Mouse (Mus musculus) cerebellum, postnatal 25 days (tissue): ENCODE measurements around the gene Zdhhc17.

Source experiments
- DNase-seq, 2 experiments: peaks; one replicate each; pipeline ENCODE4 v3.0.0; 2021; ENCODE audit warnings: mixed read lengths in 2 of 2

Zdhhc17 gene

GRCm38 (mm10) chr10:111009641-111010479 lies at the start of gene Zdhhc17:
Gene Zdhhc17, minus strand, starts transcription at chr10:111010140.
- peak; percentile 94 to 96 for DNase-seq

DNA sequence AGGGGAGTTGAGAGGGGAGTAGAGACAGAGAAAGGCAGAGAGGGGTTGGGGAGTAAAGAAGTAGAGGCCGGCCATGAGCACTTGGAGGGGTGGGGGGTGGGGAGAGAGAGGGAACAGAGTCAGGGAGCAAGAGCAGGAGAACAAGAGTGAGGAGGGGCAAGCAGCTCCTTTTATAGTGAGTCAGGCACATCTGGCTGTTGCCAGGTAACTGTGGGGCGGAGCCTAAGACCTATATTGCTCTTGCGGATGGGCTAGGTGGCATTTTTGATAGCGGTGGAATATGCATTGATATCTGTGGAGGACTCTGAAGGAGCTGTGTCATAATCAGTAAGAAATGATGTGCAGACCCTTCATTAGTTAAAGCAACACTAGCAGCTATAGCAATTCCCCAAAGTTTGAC lies 45.8 kb upstream of the Zdhhc17 start:
- DNase-seq: no peak

DNA sequence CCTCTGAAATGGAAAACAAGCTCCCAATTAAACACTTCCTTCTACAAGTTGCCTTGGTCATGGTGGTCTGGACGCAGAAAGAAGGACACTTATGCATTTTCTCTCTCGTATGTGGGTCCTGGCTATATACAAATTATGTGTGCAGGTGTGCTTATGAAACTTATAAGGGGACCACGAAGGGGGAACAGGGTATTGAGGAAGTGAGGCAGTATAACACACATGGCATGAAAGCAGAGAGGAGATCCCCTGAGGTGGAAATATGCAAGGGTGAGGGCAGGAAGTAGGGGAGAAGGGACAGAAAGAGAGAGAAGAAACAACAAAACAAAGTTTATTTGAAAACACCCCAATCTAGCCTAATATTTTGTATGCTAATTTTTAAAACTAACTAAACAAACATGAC lies 41.7 kb upstream of the Zdhhc17 start:
- no peak for DNase-seq

DNA sequence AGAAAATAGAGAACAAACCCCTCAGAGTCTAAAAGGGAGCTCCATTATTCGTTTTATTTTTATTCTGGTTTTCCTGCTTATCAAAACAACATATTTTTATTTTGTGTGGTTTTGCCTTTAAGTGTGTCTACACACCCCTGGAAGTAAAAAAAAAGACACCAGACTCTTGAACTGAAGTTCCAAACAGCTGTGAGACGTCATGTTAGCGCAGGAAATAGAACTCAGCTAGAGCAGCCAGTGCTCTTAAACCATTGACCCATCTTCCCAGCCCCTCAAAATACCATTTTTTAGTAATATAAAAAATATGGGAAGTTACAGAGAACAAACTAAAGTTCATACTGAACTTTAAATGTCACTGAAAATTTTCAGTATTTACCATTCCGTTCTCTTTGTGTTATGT lies 40.6 kb upstream of the Zdhhc17 start:
- no peak for DNase-seq

DNA sequence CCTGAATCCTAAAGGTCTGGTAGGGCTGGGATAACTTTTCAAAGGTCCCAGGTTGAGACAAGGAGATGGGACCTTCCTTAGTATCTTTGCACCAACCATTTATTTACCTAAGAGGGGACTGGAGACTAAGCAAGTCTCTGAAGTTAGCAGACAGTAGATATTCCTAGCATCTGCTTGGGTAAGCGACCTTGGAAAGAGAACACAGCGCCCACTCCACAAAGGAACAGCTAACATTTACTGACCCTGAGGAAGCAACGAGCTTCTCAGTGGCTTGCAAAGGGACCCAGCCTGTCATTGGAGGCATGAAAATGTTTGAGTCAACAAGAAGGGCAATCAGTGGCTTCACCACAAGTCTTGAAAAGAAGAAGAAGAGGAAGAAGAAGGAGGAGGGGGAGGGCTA lies 40.1 kb upstream of the Zdhhc17 start:
- DNase-seq: no peak

DNA sequence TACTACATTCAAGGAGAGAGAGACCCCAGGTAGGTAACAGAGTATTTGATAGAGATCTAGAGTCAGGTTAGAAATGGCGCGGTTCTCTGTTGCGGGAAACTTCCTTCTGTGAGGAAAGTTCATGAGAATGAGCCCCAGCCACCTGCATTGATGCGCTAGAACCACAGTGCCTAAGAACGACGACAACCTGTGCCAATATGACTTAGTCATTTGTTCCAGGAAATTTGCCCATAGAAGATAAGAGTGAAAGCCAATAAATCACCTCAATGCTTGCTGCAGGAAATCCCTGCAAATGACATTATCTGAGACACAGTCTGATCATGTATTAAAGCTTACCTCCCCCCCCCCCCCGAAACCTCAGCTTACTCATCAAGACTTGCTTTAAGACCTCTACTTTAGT lies 38.0 kb upstream of the Zdhhc17 start:
- DNase-seq: peak in 1 of 2 experiments; percentile 18

GRCm38 (mm10) chr10:111040078-111040656 lies 30.2 kb upstream of the Zdhhc17 start:
- DNase-seq: no peak

DNA sequence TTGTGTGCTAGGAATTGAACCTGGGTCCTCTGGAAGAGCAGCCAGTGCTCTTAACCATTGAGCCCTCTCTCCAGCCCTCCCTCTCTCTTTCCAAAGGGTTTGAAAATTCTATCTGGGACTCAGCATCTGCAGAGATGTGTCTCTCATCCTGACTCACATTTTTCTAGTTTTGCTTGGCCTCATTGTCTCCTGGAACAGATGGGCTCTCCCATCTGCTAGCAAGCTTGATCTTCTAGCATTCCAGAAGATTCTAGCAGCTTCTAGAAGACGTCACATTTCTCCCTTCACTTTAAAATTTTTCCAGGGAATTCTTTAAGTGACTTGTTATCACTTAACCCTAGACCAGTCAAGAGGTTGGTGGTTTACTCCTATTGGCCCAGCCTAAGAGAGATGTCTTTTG lies 26.9 kb upstream of the Zdhhc17 start:
- DNase-seq: no peak

GRCm38 (mm10) chr10:111035134-111035533 lies 25.2 kb upstream of the Zdhhc17 start:
- DNase-seq: no peak

- peak; percentile 56 to 64 for DNase-seq
These were observed 21.8 kb upstream of the Zdhhc17 start for GRCm38 (mm10) chr10:111031511-111032365.

DNA sequence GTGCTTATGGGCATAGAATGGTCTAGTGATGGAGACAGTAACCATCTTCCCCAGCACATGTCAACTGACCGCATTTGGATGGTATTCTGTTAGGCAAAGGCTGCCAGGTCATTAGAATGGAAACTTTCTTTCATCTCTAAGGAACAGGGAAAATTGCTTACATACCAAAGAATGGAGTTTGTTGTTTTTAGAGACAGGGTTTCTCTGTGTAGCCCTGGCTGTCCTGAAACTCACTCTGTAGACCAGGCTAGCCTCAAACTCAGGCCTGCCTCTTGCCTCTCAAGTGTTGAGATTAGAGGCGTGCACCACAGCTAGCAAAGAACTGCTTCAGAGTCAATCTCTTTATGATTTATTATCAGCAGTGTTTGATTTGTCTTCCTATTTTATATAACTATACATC lies 20.9 kb upstream of the Zdhhc17 start:
- DNase-seq: no peak

DNA sequence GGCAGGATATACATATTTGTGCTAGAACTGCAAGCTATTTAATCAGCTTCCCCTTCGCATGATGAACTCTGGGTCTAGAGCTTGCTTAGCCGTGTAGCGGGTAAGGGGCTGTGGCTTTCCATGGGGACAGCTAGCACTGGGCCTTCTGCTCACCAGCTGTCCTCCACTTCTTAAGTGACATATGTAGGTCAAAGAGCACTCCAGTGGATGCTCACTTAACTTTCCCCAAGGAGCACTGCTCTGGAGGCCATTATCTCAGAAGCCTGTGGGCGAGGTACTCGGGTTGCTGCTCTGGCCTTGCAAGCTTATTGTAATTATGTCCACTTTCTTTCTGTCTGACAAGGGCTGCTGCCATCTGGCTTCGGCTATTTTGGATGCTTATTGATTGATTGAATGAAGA lies 16.2 kb upstream of the Zdhhc17 start:
- no peak for DNase-seq

GRCm38 (mm10) chr10:111024746-111025145 lies 14.8 kb upstream of the Zdhhc17 start:
- DNase-seq: no peak

DNA sequence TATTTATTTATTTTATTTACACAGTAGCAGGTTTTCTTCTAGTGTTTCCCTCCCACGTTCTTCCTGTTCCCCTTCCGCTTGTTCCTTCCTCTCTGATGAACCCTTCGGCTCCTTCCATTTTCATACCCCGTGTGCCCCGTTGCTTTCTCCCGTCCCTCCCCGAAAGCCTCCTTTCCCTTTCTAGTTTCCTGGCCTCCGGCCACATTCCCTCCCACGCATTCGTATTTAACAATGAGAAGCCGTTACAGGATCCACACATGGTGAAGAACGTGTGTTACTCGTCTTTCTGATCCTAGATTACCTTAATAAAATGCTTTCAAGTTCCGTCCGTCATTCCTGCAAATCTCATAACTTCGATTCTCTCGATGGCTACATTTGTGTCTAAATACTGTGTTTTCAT lies 4.5 kb upstream of the Zdhhc17 start:
- DNase-seq: no peak

DNA sequence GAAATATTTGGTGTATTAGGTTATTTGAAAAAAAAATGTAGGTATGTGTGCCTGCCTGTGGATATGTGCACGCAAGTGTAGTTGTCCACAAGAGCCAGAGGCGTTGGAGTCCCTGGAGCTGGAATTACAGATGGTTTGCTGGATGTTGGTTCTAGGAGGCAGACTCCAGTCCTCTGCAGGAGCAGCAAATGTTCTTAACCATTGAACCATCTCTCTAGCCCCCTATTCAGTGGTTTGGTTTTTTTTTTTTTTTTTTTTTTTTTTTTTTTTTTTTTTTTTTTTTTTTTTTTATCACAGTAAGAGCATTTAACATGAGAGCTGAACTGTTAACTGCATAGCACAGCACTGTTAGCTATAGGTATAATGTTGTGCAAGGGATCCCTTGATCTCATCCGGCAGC lies 3.3 kb upstream of the Zdhhc17 start:
- no peak for DNase-seq

DNA sequence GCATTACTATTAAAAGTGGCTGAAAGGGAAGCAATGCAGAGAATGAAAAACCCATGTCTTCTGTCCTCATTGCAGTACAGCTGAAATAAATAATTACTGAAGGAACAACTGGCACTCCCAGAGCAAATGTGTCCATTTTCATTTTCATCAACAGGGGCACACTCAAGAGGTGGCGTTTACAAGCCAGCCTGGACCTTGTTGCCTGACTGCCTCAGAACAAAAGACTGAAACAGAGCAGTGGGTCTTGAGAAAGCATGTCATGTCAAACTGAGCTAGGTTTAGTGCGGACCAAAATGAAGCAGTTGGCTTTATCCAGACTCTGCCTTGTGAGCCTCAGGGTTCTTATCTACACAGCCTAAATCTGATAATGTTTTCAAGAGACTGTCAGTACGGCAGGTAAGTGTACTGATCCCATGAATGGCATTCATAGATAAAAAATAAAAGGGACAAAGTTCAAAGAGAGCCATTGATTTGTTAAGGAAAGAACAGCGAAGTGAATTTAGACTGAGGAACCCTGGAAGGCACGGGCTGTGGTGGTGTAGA lies 2.6 kb upstream of the Zdhhc17 start:
- DNase-seq: no peak

DNA sequence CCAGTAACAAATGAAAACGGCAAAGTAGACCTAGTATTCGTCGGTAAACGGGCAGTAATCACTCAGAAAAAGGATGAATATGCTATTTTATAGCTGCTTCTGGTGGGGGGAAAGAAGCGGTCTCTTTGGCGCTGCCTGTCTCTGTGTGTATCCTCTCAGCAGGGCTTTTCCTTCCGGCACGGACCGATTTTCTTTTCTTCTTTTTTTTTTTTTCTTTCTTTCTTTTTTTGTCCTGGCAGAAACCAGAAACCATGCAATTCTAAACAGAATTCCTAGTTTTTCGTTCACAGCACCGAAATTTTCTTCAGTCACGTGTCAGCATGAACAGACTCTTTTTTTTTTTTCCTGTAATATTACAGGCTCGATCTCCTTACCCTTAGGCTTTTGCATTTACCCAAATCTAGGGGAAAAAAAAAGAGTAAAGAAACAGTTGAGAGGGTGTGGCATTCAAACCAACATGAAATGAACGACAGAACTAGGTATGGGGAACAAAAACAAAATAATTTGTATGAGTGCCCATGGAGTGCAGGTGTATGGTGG lies 1.4 kb upstream of the Zdhhc17 start:
- peak in 1 of 2 experiments; percentile 46 for DNase-seq

GRCm38 (mm10) chr10:111010480-111011225 lies 713 bp upstream of the Zdhhc17 start:
- peak; percentile 53 to 63 for DNase-seq

DNA sequence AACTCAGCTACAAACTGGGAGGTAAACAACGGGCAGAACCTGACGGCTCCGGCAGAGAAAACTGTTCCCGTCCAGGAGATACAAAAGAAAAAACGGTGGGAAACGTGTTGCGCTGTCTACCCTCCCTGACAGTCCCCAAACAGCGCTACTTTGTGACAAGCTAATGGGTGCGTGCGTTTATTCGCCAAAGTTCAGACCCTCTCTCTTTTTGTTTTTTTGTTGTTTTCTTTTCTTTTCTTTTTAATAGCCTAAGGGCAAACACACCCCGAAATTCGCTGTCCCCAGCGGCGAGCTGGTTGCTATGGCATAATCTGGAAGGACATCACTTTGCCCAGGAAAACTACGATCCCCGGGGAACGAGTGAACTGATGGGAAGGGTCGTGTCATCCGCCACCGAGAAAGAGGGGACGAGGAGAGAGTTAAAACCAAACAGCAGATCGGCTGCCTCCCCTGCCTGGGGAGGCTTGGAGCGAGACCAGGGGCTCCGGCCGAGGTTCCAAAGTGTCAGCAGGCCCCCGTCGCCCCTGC lies 763 bp downstream of the Zdhhc17 start:
- peak in 1 of 2 experiments; percentile 38 for DNase-seq

DNA sequence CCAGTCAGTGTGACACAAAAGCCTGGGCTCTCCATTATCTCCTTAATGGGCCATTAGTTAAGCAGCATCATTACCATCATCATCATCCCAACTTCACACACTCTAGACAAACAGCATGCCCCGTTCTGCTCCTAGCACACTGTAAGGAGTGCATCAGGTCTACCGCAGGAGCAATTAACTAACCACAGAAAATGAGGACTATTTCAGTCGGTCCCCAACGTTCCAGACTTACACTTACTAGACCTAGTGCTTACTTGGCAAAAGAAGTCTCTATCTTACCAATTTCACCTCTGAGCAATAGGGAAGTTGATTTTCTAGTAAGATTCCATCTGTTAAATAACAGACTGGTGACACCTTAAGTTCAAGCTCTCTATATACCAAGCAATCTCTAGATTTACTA lies 2.3 kb downstream of the Zdhhc17 start:
- no peak for DNase-seq

- peak; percentile 51 to 57 for DNase-seq
These were observed 4.1 kb downstream of the Zdhhc17 start for GRCm38 (mm10) chr10:111005611-111006488.
